Mouse (Mus musculus) fat pad, adult 2 months (tissue): Measurements from ENCODE around the gene S1pr1.

Source experiments
- DNase-seq: peaks from one replicate; pipeline ENCODE4 v3.0.0-alpha.2; 2011; ENCODE audit warnings: low read depth, low spot score; ENCODE audit errors: extremely low read depth

Gene S1pr1

DNA sequence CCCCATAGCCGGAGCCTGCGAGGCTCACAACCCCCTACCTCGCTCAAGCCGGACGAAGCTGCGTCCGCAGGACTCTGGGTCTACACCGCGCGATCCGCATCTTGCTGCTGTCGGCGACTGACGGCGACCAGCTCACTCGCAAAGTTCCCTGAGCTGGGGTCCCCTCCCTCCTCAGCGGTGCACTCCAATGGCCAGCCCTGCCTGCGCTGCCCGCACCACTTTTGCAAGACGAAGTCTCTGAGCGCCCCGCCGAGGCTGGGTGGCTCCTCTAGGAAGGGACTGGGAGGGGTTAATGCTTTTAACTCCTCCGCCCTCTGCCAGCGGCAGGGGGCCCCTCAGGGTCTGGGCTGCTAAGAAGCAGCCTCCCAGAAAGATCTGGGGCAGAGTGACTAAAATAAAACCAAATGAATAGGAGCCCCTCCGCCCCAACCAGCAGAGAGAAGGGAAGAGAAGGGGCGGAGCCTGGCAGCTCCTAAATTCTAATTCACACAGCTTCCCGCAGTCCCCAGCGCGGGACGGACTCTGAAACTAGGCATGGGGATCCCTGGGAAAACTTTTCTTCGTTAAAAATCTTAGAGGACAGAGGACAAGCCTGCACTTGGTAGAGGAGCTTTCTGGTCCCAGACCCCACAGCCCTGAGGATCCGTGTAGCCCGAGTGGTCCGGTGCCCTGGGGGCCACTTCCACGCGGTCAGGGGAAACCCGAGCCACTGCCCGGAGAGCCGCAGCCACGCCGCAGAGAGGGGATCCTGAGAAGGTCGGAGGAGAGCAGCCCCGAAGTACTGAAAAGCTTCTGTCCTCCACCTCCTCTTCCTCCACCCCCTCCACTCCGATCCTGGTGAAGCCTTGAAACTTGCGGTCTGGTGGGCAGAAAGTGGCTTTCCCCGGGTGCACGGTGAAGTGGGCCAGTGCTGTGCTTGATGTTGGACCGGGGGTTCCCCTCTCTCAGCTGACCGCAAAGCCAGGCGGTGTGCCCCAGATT lies at the start of gene S1pr1:
Gene S1pr1, minus strand, starts transcription at position 402 of the 981 bp plus-strand sequence.
- DNase-seq, result no peak

- DNase-seq, result no peak
Measured at GRCm38 (mm10) chr3:115763292-115763691, 48.4 kb upstream of the S1pr1 start.

- no peak for DNase-seq
Measured at GRCm38 (mm10) chr3:115762841-115763240, 48.0 kb upstream of the S1pr1 start.

- no peak for DNase-seq
Measured at GRCm38 (mm10) chr3:115759659-115760058, 44.8 kb upstream of the S1pr1 start.

- DNase-seq, result no peak
Measured at GRCm38 (mm10) chr3:115758455-115758912, 43.6 kb upstream of the S1pr1 start.

DNA sequence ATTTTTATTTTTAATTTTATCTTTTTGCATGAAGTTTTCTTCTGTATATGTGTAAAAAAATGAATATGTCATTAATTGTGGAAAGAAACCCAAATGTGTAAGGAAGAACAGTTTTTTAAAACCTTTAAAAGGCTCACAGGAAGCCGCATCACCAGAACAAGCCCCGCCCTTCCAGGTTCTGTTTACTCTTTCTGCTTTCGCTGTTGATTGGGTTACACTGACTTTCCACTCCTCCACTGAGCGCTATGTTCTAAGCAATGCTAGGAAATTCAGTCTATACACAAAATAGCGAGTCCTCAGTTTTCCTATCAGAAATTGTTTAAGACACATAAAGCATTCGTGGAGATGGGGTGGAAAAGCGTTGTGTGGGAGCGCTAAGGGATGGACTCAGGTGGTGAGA lies 39.6 kb upstream of the S1pr1 start:
- DNase-seq, result no peak

DNA sequence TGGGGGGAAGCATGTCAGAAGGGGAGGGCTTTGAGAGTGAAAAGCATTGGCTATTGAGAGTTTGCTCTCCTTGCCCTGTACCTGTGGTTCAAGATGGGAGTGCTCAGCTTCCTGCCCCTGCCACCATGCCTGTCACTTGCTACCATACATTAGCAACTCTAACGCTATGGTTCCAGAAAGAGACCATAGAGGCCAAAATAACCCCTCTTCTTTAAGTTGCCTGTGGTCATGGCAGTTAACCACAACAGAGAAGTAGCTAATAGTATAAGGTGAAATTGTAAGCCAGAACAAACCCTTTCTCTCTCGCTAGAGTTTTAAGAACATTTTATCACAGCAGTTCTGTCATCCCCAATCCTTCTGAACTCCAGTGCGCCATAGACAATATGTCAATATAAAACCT lies 35.5 kb upstream of the S1pr1 start:
- no peak for DNase-seq

DNA sequence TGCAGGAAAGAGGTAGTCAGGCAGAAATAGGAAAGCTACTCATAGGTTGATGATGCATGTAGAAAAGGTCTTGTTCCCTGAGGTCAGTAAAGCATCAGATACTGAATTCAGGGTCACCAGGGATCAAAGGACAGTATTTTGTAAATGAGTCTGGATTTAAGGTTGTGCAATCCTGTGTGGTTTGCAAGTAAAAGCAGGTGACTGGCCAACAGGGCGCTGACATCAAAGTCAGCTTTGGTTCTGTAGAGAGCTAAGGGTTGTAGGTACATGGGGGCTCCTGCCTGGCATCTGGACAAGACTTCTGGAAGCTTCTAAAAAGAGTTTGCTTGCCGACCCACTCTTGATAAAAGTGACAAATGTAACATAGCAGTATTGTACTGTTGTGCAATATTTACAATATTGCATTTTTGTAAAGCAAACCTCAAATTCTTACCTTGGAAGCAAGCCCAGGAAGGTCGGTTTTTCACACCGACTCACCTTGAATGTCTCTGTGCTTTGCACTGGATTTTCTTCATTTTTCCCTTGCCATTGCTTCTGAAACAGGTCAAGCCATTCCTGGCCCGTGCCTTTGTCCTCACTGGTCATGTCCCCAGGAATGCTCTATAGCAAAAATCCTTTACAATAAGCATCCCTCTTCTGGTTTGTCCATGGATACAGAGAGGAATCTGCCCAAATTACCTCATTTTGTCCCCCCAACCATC lies 33.6 kb upstream of the S1pr1 start:
- DNase-seq, result no peak

DNA sequence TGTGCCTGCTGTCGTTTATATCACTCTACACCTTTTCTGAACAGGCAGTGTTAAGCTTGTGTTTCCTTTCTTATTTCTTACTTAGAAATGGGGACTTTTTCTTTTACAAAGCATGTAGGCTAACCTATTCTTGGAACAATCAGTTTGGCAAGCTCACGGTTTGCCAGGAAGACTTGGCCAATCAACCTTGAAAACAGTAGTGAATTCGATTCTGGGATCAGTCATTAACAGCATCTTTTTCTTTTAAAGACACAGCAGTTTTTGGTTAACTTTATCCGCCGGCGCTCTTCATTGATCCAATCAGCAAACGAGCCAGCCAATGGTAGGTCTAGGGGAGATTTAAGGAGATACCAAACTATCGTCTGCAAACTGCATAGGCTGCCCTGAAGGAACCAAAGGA lies 31.6 kb upstream of the S1pr1 start:
- no peak for DNase-seq

DNA sequence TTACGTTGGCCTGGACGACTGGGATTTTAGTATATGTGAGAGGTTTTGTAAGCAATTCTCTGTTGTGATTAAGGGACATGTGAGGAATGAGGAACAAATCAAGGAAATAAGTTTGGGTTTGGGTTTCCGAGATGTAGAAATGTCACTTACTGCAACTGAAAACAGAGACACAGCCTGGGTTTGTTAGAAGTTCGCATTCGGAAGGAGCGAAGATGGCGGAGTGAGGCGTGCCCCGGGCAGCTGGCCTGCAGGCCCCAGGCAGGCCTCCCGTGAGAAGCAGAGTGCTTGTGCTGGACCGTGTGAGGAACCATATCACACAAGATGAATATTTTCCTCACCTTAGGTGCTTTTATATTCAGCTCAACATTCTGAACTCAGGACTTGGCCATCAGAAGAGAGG lies 30.2 kb upstream of the S1pr1 start:
- DNase-seq, result no peak

DNA sequence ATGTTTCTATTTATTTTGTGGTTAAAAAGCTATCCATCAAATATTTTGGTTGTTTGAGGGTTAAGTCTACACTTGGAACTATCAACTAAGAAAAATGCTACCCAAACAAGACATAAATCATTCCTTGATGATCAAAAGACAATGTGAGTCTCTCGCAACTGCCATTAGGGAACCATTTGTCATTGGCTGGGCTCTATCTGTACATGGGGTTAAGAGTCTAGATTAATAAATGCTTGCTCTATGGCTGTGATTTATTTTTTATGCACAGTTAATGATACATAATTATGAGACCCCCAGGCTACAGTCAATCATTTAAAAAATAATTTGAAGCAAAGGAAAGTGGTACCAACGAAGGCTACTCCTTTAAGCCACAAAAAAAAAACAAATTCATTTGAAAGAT lies 23.7 kb upstream of the S1pr1 start:
- no peak for DNase-seq

GRCm38 (mm10) chr3:115737785-115738318 lies 23.0 kb upstream of the S1pr1 start:
- no peak for DNase-seq

GRCm38 (mm10) chr3:115735540-115735939 lies 20.7 kb upstream of the S1pr1 start:
- DNase-seq, result no peak

DNA sequence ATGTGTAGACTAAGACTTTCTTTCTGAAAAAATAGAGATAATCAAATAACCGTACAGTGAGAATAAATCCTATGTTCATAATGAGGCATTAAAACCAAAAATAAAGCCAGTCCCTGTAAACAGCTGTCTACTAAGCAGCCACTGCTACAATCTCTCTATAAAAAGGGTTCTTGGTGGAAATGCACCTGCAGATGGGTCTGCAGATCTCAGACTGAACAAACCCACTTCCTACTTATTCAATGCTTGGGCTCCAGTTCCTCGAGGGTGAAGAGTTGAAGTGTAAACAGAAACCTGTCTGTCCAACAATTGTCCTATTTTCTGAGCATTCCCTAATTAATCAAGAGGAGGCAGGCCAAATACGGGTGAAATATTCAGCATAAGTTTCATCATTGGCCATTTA lies 20.0 kb upstream of the S1pr1 start:
- DNase-seq, result no peak

DNA sequence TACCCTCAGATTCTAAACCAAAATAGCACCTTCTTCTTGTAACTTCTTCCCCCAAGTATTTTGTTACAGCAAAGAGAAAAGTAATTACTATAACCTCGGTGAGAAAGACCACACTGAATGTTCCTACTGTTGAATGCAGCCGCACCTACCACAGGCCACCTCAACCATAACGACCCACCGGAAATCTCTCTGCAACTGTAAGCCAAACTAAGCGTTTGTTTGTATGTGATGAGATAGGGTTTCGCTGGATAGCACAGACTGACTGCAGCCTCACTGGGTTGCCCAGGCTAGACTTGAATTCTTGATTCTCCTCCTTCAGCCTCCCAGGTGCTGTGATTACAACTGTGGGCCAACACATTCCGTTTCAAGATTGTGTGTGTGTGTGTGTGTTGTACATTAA lies 15.5 kb upstream of the S1pr1 start:
- DNase-seq, result no peak

DNA sequence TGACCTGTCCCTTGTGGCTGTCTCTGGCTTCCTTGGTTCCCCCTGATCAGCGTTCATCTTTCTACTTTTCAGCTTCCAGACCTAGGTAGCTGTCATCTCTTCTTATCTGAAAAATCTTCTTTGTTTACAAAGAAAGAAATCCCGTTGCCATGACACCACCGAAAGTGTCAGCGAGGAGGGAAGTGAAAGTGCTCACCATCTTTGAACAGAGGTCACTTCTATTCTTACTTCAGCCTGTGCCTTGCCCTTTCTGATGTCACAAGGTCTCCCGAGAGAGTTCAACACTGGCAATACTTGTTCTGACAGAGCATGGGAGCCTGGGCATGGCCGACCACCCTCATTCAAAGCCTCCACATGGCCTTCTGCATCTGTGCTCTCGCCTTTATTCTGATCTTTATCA lies 14.3 kb upstream of the S1pr1 start:
- DNase-seq, result no peak

- no peak for DNase-seq
Measured at GRCm38 (mm10) chr3:115728211-115728610, 13.3 kb upstream of the S1pr1 start.

DNA sequence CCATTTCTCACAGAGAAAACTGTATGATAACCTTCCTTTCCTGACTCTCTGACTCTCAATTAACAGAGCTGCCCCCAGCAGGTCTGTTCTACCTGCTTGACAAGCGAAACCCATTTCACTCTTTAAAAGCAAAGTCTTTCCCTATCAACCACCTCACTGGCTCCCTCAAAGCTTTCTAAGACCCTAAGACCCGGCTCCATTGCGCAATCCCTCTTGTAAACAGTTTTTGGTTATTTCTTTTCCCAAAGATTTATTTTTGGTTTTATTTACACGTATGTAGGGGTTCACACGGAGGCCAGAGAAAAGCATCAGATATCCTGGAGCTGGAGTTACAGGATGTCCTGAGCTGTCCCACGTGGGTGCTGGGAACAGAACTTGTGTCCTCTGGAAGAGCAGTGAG lies 4.0 kb upstream of the S1pr1 start:
- no peak for DNase-seq

GRCm38 (mm10) chr3:115715900-115716515 lies 1.1 kb upstream of the S1pr1 start:
- DNase-seq, result no peak

GRCm38 (mm10) chr3:115714049-115714435 lies 830 bp downstream of the S1pr1 start:
- DNase-seq, result no peak

DNA sequence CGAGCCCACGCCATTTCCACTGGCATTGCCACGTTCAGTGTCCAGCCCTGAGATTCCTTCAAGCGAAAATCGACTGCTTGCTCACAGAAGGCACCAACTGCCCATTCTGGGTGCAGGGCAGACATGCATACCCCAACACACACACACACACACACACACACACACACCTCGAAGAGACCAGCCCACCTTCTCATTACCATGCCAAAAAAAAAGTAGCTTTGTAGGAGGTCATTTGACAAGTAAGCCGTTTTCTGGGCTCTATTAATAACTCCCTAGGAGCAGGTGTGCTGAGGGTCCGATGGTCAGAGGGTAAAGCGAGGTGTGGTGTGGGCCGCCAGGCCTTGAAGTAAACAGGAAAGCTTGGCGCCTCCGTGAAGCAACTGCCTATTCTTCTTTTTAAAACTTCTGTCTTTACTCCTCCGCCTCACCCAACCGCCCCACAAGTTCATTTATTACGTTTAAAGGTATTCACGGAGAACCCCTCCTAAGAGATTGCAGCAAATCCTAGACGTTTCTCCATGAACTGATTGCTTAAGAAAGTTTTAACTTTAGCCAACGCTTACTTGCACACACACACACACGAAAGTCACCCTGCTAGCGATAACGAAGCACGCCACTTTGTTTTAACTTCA lies 1.3 kb downstream of the S1pr1 start:
- DNase-seq, result no peak
